Mouse (Mus musculus) small intestine, adult 2 months (tissue): ENCODE measurements around the gene Rab1b. TPM values are rescaled to one million over a fixed set of nuclear protein-coding genes. Genes with fewer than 3 reads are reported as not detected.

Experiments
- H3K27ac ChIP-seq: fragments of 200-500 bp; 2 replicates; pipeline ENCODE4 v1.5.1; 2012; ENCODE audit warnings: low read depth, low read length, control low read depth, inconsistent platforms; ENCODE audit not compliant: insufficient read depth
- H3K27me3 ChIP-seq: fragments of 200-500 bp; 2 replicates; pipeline ENCODE4 v1.6.1; 2012; ENCODE audit warnings: mild to moderate bottlenecking, moderate library complexity, low read length, inconsistent platforms; ENCODE audit not compliant: control insufficient read depth, insufficient read depth
- H3K36me3 ChIP-seq: fragments of 200-500 bp; 2 replicates; pipeline ENCODE4 v1.6.1; 2012; ENCODE audit warnings: mild to moderate bottlenecking, low read length, control low read depth, inconsistent platforms; ENCODE audit not compliant: control insufficient read depth, insufficient read depth
- H3K4me1 ChIP-seq: fragments of 200-500 bp; 2 replicates; pipeline ENCODE4 v1.6.1; 2012; ENCODE audit warnings: low read length, inconsistent platforms, mixed read lengths; ENCODE audit not compliant: control insufficient read depth, insufficient read depth, insufficient read length
- H3K4me3 ChIP-seq: fragments of 200-500 bp; 2 replicates; pipeline ENCODE4 v1.5.1; 2012; ENCODE audit warnings: low read depth, mild to moderate bottlenecking, control low read depth, inconsistent platforms, low read length, moderate library complexity
- CTCF ChIP-seq: fragments of 200-500 bp; IDR thresholded peaks from 2 replicates; pipeline ENCODE4 v1.5.1; 2012; ENCODE audit warnings: low read depth, mild to moderate bottlenecking, control low read depth, inconsistent platforms, low read length, moderate library complexity, mixed read lengths; ENCODE audit not compliant: insufficient replicate concordance, insufficient read length; ENCODE audit errors: extremely low read depth
- POLR2A ChIP-seq: fragments of 200-500 bp; IDR thresholded peaks from 2 replicates; pipeline ENCODE4 v1.6.1; 2012; ENCODE audit warnings: low read depth, mild to moderate bottlenecking, control low read depth, inconsistent platforms, low read length, moderate library complexity
- WGBS: fragments of 180-500 bp; shearing (Covaris S2); methylation state at CpG from one replicate; pipeline ENCODE4 v1.1.7; 2018; 5-methylcytosine and 5-hydroxymethylcytosine counted together
- polyA plus RNA-seq: library from polyadenylated mRNA; depleted of rRNA; stranded (reverse); fragments of >200 nt; gene quantifications from 2 replicates; pipeline ENCODE4 v1.2.3, GENCODE M21; 2012

The Rab1b gene
- polyA plus RNA-seq, 1 experiment: 243 TPM

DNA sequence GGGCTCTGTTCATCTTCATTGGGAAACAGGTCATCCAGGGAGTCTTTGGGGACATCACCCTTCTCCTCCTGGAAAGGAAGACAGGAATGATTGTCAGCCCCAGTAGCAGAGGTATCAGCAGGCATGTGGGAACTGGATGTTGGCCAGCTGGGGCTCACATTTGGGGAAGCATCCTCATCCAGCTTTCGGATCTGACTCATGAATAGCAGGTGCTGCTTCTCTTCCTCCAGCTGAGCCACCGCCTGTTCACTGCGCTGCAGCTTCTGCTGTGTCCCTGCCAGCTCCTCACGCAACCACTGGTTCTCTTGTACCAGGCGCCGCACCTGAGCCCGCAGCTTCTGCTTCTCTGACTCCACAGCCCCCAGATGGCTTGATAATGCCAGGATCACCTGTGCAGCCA is 6.9 kb upstream of the Rab1b start:
- H3K27ac ChIP-seq: no peak overlapping the region
- H3K4me1 ChIP-seq: peaks cover 4% of the 10 kb centered on the region
- H3K27me3 ChIP-seq: no peaks in the 10 kb centered on the region
- 0 out of 2 replicates have a peak, but pooled peaks cover 2% of the 10 kb centered on the region for H3K36me3 ChIP-seq
- no peak for TF ChIP-seq POLR2A
- TF ChIP-seq CTCF: no peak
- 90% methylated on average over 7 of the region's 7 CpGs for WGBS
- H3K4me3 ChIP-seq: no peak overlapping the region

DNA sequence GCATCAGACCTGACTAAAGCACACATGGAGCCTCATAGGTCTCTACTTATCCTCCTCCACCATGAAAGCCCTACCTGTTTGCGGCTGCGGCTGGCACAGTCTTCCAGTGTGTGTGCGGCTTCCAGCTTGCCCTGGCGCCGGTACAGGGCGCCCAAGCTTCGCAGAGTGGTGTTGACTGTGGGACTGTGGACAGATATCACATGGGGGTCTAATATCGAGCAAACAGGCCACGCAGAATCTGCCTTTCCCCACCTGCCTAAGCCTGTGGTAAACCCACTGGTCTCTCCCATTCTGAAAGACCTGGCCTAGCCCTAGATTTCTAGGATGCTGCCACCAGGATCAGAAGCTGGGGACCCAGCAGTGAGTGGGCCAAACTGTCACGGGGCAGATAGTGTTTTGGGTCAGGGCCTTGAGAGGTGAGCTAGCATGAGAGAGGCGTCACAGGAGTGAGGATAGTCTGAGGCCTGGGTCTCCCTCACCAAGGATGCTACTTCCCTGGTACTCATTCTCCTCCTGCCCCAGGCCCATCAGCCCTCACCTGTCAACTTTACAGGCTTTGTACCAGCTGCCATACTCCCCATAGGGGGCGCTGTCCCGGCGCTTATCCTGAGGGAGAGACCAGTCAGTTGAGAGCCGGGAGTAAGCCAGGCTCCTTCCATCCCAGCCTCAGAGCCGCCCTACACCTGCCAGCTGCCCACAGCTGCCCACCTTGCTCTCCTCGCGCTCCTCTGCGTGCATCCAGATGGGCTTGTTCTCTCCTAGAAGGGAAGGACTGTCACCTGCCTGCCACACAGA is 3.0 kb upstream of the Rab1b start:
- Histone ChIP-seq H3K36me3 (peaks cover 4% of the 10 kb centered on the region; the same call in 1 of the 2 replicates), H3K27ac (no peak overlapping the region)

DNA sequence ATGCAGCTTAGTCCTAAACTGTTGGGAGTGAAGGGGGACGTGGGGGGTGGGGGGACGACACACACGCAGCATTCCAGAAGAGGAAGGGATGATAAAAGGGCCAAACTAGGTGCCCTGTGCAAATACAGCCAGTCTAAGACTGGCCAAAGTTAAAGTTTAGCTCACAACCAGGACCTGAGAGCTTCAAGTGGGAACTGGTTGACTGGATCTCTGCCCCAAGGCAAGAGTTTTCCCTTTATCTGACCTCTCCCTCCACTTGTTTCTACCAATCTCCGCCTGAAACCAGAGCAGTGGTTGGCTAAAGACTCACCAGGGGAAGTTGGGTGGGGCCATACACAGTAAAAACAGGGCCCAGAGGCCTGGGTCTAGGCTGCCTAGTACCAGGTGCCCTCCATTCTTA is 1.8 kb upstream of the Rab1b start:
- H3K27me3 ChIP-seq: no peaks in the 10 kb centered on the region
- H3K4me1 ChIP-seq: no peaks in the 10 kb centered on the region
- WGBS: 65% methylated on average over 4 of the region's 4 CpGs
- no peak overlapping the region for H3K4me3 ChIP-seq
- no peak for TF ChIP-seq CTCF
- no peak for TF ChIP-seq POLR2A
- no peak overlapping the region for H3K27ac ChIP-seq
- H3K36me3 ChIP-seq: peaks cover 15% of the 10 kb centered on the region

More for the DNA sequence above, 3.0 kb upstream of the Rab1b start:
- no peak overlapping the region for H3K4me3 ChIP-seq
- WGBS: 81% methylated on average over 19 of the region's 19 CpGs
- H3K27me3 ChIP-seq: no peaks in the 10 kb centered on the region
- peak; percentile 35; the same call in 1 of the 2 replicates for TF ChIP-seq CTCF
- no peak for TF ChIP-seq POLR2A
- H3K4me1 ChIP-seq: no peaks in the 10 kb centered on the region

DNA sequence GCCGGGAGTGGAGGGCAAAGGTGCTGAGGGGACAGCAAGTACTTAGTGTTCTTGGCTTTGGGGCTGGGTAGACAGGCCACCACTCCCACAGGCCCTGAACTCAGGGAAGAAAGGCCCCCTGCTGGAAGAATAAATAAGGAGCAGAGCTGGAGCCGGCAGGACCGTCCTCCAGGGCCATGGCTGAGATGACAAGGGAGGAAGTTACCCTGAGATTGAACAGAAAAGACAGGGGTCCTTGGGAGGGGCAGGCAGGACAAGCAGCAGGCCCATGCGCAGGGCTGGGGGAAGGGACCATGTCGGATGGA is 1.4 kb upstream of the Rab1b start:
- Histone ChIP-seq H3K27me3 (no peaks in the 10 kb centered on the region), H3K4me3 (no peak overlapping the region), H3K27ac (no peak overlapping the region), H3K36me3 (peaks cover 20% of the 10 kb centered on the region), H3K4me1 (no peaks in the 10 kb centered on the region)
- TF ChIP-seq POLR2A (no peak), CTCF (peak; percentile 23; the same call in 1 of the 2 replicates)
- 33% methylated on average over 5 of the region's 5 CpGs for WGBS

DNA sequence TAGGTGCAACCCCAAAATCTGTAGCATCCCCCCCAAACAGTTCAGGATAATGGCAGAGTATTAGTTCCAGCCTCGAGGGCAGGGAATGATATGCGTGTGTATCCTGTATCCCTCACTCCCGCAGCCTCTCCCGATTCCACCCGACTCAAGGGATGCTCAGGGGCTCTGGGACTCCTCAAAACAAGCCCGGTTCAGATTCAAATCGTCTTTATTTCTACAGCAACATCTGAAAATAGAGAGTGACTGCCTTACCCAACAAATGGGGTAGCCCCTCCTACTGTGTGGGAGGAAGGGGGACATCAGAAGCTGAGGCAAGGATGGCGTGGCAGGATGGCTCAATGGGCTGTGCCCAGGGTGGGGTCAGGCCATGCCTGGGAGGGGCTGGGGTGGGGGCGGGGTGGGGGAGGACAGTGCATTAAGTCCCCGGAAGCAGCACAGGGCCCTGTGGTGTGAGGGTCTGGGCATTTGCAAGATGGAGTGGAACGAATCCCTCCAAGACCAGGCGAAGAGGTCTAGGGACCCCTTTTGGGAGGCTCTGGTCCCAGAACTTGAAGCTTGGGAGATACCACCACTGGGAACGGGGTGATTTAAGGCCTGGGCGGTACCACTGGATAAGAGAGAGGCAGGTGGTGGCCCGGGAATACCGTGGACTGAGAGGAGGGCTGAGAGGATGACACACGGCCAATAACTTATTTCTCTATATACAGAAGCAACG is 841 bp upstream of the Rab1b start:
- Histone ChIP-seq H3K27ac (no peak overlapping the region), H3K27me3 (no peaks in the 10 kb centered on the region)

DNA sequence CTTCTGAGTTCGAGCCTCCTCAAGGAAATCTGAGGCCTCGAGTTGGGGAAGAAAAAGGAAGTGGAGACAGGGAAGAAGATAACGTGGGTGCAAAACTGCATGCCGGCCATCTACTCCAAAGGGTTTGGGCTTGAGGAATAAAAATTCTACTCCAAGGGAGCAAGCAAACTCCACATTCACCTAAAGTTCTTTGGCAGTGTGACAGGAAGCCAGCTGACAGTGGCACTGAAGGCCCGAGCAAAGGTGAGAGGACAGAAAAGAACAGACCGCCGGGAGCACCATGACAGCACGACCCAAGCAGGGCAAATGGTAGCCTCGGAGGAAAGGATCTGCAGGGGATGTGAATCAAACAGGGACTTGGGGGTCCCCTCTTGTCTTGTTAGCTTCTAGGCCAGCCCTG is 798 bp downstream of the Rab1b start:
- H3K27me3 ChIP-seq: no peaks in the 10 kb centered on the region
- TF ChIP-seq CTCF (no peak), POLR2A (no peak)
- H3K4me1 ChIP-seq: no peaks in the 10 kb centered on the region
- H3K4me3 ChIP-seq: peak overlapping the region; percentile 85
- peaks cover 35% of the 10 kb centered on the region for H3K36me3 ChIP-seq
- 1% methylated on average over 9 of the region's 9 CpGs for WGBS
- H3K27ac ChIP-seq: peak overlapping the region; percentile 88

More for the DNA sequence above, 841 bp upstream of the Rab1b start:
- Histone ChIP-seq H3K4me1 (no peaks in the 10 kb centered on the region), H3K36me3 (peaks cover 24% of the 10 kb centered on the region), H3K4me3 (no peak overlapping the region)
- no peak for TF ChIP-seq CTCF
- no peak for TF ChIP-seq POLR2A
- 72% methylated on average over 18 of the region's 18 CpGs for WGBS
